Mouse (Mus musculus) testis, adult 2 months (tissue): Measurements from ENCODE around the gene Kctd14.

ENCODE experiments used
- CTCF ChIP-seq: fragments of 200-500 bp; IDR thresholded peaks from 2 replicates; pipeline ENCODE4 v1.5.1; 2012; ENCODE audit warnings: low read depth, mild to moderate bottlenecking, inconsistent platforms, low read length, moderate library complexity; ENCODE audit not compliant: control insufficient read depth, insufficient read depth, insufficient replicate concordance
- POLR2A ChIP-seq: fragments of 200-500 bp; IDR thresholded peaks from 2 replicates; pipeline ENCODE4 v1.6.1; 2012; ENCODE audit warnings: low read depth, mild to moderate bottlenecking, inconsistent platforms, low read length, moderate library complexity; ENCODE audit not compliant: control insufficient read depth

DNA sequence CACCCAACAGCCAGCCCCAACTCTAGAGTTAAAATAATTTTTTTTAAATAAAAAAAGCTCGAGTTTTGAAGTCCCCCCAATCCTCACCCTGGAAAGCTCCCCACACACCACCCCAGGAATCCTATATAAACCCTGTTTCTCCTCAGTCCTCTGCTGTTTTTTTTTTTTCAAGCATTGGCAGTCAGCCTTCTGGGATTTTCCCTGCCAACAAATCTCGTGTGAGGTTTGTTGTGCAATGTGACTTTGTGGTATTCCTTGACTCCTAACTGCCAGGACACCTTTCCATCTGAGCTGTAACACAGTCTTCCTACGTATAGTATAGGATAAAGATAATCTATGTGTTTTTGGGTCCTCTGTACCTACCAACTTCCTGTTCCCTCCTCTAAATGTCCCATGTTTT is 28.2 kb downstream of the Kctd14 start:
- TF ChIP-seq POLR2A (no peak), CTCF (no peak)
